Mouse (Mus musculus): Measurements from ENCODE around the gene Mesp1.

Mesp1 gene

GRCm38 (mm10) chr7:79793688-79794087 is at the start of gene Mesp1:
Gene Mesp1, minus strand, starts transcription at chr7:79793788.
- in situ Hi-C loops (cut with MboI): no loop called here

- in situ Hi-C loops (cut with MboI): no loop called here
Measured at GRCm38 (mm10) chr7:79842163-79842562, 48.6 kb upstream of the Mesp1 start.

DNA sequence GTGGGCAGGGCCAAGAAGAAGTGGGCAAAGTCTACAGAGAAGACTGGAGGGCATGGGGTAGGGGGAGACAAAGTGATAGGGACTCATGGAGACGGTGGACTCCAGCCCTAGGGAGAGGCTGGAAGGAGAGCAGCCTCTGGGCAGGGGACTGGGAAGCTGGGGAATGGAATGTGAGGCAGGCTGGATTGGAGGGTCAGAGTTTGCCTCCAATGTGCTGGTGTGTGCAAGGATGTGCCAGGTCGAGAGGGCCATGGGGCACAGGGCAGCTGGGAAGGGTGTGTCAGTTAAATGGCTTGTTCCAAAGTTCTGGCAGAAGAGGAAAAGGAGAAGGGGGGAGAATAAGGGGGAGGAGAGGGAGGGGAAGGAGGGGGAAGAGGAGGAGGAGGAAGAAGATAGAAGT is 43.7 kb upstream of the Mesp1 start:
- in situ Hi-C loops (cut with MboI): no loop called here

DNA sequence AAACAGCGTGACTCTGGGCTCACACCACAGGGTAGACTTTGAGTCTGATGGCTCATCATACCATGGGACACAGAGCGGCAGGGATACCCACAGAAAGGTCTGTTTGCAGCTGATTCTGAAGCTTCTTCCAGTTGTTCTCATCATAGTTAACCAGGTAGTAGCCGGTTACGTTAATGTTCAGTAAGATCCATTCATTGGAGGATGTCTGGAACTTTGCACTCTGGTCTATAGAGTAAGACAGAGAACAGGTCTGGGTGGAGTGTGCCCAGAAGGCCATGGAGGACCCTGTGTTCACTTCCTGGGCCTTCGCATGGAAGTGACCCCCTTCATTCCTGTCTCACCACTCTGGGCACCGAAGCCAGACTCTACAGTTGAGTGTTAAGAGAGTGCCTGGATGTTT is 41.6 kb upstream of the Mesp1 start:
- in situ Hi-C loops (cut with MboI): no loop called here

GRCm38 (mm10) chr7:79832980-79833379 is 39.4 kb upstream of the Mesp1 start:
- in situ Hi-C loops (cut with MboI): no loop called here

GRCm38 (mm10) chr7:79831585-79831984 is 38.0 kb upstream of the Mesp1 start:
- in situ Hi-C loops (cut with MboI): no loop called here

DNA sequence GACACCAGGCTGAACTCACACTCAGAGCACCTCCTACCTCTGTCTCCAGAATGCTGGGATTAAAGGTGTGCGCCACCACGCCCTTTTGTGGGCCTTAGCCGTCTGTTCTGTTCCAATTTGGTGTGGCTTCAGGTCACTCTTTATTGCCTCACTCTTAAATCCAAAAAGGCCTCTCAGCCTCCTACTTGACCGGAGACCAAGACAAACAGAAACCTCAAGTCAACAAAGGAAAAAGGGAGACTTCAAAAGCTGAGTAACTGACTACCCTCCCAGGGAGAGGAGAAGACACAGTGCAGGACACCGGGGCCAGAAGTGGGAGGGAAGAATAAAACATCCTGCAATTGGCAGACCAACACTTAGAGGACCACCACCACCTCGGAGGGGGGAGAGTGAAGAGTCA is 37.6 kb upstream of the Mesp1 start:
- in situ Hi-C loops (cut with MboI): no loop called here

DNA sequence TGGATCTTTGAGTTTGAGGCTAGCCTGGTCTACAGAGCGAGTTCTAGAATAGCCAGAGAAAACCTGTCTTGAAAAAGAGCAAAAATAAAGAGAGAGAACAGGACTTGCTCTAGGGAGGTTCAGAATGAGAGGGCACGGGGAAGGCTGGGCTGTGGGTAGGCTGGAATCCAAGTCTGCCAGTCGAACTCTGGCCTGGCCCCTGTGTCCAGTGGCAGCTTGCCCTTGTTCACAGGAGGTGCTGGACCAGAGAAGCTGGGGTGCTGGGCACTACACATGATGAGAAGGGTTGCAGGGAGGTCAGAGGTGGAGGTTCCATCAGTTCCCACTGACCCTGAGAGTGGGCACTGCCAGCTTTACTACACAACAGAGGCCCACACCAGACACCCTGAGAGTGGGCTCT is 34.8 kb upstream of the Mesp1 start:
- in situ Hi-C loops (cut with MboI): no loop called here

DNA sequence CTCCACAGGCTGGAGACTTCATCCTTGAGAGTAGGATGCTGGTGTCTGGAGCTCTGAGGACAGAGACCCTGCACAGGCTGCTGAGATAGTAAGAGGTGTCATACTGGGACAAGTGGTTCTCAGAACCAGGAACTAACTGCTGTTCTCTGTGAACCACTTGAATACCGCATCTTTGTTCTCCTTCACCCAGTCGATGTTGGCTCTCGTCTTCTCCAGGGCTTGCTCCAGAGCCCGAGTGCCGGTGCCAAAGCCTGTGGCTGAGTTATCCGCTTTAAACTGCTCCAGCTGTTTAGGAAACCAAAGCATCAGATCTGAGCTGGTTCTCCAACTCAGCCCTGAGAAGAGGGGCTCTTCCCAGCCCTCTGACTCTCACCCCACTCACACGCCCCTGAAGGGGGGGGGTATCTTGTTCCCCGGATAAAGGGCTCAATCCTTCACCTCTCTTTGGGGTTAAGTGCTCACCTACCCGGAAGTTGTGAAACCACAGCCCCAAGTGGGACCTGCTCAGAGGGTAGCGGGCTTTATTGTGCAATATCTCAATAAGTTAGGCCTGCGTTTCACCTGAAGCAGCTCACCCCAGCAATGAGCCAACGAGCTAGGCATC is 28.6 kb upstream of the Mesp1 start:
- in situ Hi-C loops (cut with MboI): no loop called here

DNA sequence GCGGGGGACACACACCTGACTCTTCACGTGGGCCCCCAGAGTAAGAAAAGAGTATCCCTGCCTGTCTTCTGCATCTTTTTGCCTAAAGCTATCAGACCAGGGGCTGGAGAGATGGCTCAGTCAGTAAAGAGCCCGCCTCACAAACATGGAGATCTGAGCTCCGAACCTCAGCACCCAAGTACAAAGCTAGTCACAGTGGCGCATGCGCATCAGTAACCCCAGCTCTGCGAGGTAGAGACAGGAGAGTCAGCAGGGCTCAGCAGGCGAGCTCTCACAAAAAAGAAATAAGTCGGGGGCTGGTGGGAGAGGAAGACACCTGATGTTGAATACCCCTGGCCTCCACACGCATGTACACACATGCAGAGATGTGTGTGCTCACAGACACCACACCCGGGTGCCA is 26.4 kb upstream of the Mesp1 start:
- in situ Hi-C loops (cut with MboI): no loop called here

DNA sequence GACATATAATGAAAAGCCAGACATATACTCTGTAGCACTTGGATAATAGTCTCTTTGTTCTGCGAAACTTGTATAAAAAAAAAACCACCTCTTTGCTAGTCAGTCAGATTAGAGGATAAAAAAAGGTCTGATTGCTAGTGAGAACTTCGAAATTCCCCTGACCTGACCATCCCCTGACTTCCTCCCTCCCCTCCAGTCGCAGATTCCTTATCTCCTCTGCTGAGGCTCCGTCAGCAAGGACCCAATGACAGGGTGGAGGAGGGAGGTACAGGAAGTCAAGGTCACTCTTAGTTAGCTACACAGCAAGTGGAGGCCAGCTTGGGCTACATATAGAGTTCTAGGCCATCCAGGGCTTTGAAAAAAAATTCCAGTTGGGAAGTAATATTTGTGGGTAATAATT is 25.9 kb upstream of the Mesp1 start:
- in situ Hi-C loops (cut with MboI): no loop called here

GRCm38 (mm10) chr7:79818321-79818720 is 24.7 kb upstream of the Mesp1 start:
- in situ Hi-C loops (cut with MboI): no loop called here

GRCm38 (mm10) chr7:79813409-79813808 is 19.8 kb upstream of the Mesp1 start:
- in situ Hi-C loops (cut with MboI): no loop called here

DNA sequence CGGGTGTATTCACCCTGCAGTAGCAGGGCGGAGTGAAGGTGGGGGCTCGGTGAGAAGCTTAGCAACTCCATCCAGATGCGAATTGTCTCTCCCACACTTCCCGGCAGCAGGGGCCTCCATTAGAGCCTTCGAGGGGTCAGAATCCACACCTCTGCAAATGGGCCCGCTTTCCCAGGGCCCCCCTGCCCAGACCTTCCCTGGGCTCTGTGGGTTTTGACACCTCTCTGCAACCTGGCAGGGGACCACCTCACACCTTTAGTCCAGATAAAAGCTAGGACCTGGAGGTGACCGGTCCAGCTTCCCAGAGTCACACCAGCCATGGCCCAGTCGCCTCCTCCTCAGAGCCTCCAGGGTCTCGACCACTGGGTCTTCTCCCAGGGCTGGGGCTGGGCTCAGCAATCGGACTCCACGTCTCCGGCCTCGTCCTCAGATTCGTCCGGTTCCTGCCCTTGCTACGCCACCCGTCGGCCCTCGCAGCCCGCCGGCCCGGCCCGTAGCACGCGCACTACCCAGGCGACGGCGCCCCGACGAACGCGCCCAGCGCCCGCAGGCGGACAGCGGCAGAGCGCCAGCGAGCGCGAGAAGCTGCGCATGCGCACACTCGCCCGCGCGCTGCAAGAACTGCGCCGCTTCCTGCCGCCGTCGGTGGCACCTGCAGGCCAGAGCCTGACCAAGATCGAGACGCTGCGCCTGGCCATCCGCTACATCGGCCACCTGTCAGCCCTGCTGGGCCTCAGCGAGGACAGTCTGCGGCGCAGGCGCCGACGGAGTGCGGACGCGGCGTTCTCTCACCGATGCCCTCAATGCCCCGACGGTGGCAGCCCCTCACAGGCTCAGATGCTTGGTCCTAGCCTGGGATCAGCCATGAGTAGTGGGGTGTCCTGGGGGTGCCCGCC is 17.3 kb upstream of the Mesp1 start, which contains the start of gene Mesp2:
TSS of gene Mesp2 (plus strand) at position 117 of the 896 bp plus-strand sequence.
- in situ Hi-C loops (cut with MboI): no loop called here

DNA sequence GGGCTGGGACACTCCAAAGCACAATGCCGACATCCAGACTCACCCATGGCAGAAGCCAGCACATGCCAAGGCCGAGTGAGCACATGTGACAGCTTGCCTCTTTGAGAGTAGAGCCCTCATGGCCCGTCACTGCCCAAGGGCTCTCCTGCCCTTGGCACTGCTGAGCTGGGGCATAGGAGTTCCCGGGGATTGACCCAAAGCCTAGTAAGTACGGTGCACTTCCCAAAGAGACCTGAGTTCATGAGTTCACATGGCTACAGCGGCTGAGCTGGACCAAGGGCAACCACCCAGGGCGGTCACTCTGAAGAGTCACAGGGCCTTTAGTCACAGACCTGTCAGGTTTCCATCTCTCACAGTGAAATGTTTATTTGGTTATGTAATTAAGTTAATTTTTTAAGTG is 15.0 kb upstream of the Mesp1 start:
- in situ Hi-C loops (cut with MboI): no loop called here

- in situ Hi-C loops (cut with MboI): no loop called here
Measured at GRCm38 (mm10) chr7:79803887-79804286, 10.3 kb upstream of the Mesp1 start.

DNA sequence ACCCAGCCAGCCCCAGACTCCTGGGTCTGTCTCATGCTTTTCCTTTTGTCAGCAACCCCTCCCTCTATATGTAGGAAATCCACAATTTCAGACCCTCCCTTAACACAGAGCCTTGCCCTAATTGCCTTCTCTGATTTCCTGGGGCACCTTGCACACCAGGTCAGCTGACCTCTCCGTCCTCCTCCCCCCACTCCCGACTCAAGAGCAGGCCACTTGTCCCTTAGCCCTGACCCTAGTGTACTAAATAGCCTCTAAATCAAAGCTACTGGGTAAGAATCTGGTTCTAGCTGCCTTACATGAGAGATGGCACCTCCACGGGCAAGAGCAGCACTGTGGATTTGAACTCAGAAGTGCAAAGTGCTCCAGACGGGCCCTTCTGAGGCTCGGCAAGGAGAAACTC is 8.4 kb upstream of the Mesp1 start:
- in situ Hi-C loops (cut with MboI): no loop called here

DNA sequence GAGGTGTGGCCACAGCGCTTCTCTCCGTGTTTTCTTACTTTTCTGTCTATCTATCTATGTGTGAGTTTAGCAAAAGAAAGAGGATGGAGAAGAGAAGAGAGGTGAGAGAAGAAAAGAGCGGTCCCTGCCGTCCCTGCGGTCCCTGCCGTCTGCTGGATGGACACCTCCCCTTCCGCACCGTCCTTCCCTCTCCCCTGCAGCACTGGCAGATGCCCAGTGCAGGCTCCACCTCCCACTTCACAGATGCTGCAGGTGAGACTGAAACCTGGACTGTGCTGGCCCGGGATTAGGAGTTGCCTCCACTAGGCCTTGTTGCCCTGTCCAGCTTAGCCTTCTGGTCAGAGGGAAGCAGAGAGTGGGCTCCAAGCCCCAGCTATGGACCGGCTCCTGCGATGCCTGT is 7.8 kb upstream of the Mesp1 start:
- in situ Hi-C loops (cut with MboI): no loop called here

DNA sequence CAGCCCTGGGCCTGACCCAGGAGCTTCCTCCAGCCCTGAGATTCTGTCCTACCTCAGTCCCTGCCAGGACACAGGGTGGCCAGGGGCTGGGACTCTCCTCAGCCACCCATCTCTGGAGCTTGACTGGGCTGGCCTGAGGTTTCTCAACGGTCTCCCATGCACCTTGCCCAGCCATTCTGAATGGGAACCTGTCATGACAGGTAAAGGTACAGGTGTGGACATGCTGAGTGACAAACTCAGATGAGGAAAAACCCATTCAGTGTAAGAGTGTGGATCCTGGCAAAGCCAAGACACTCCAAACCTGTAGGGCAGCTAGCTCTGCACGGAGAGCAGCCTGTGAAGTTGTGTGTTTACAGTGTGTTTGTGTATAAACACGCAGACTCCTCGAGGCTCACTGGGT is 6.7 kb upstream of the Mesp1 start:
- in situ Hi-C loops (cut with MboI): no loop called here

GRCm38 (mm10) chr7:79799506-79799905 is 5.9 kb upstream of the Mesp1 start:
- in situ Hi-C loops (cut with MboI): no loop called here

DNA sequence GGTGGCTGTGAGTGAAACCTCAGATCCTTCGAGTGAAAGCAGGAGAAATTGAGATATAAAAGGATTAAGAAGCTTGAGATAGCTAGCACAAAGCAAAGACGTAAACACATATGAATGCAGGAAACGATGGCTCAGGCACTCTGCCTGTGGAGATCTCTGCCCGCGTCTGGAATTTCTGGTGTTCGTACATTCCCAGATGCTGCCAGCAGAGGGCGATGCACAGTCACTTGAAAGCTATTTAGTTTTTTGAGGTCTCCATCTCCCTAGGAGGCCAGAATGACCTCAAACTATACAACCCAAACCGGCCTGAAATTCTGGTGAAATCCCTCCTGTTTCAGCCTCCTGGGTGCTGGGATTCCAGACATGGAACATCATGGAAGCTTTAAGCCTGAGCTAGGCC is 5.5 kb upstream of the Mesp1 start:
- in situ Hi-C loops (cut with MboI): no loop called here

GRCm38 (mm10) chr7:79798606-79799005 is 5.0 kb upstream of the Mesp1 start:
- in situ Hi-C loops (cut with MboI): no loop called here

GRCm38 (mm10) chr7:79792635-79793421 is 760 bp downstream of the Mesp1 start:
- in situ Hi-C loops (cut with MboI): no loop called here
